Mouse (Mus musculus) inflammation-experienced regulatory T-cells, adult 6 months (primary cell): ENCODE measurements at regions not wholly inside any gene's neighbourhood (a gene's known extent, or its start where the extent isn't known, plus 50 kb on each side); places are given as distances from the start of the nearest gene placed in this dataset.
A peak's percentile ranks its signal among the peaks of the same experiment; 100 is the strongest.

Experiments
- ATAC-seq: one replicate; pipeline ENCODE4 v1.8.0; 2017

- ATAC-seq, result no peak
These were observed 110.7 kb upstream of the Mpp6 start for GRCm38 (mm10) chr6:49999365-49999764.

GRCm38 (mm10) chr6:50008074-50008473 is 102.0 kb upstream of the Mpp6 start:
- ATAC-seq, result no peak

GRCm38 (mm10) chr6:50008869-50009268 is 101.2 kb upstream of the Mpp6 start:
- ATAC-seq, result no peak

- ATAC-seq, result peak; percentile 82
These were observed 100.7 kb upstream of the Mpp6 start for GRCm38 (mm10) chr6:50009339-50009738.

DNA sequence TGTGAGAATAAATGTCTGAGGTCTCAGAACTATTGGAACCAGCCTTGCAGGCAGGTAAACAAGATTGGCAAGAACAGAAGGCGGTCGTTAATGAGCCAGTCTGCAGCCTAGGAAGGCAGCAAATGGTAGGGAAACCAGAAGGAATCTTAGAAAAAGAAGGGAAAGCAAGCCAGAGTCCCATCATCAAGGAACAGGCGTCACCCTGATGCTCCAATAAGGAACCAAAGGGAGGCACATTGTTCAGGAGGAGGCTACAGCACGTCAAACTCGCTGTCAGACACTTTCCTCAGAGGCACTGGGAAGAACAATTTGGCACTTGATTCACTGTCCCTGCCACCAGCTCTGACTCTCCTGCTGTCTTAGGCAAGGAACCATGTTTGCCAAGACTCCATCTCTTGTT is 100.2 kb upstream of the Mpp6 start:
- no peak for ATAC-seq

GRCm38 (mm10) chr6:50011071-50011470 is 99.0 kb upstream of the Mpp6 start:
- ATAC-seq, result no peak

DNA sequence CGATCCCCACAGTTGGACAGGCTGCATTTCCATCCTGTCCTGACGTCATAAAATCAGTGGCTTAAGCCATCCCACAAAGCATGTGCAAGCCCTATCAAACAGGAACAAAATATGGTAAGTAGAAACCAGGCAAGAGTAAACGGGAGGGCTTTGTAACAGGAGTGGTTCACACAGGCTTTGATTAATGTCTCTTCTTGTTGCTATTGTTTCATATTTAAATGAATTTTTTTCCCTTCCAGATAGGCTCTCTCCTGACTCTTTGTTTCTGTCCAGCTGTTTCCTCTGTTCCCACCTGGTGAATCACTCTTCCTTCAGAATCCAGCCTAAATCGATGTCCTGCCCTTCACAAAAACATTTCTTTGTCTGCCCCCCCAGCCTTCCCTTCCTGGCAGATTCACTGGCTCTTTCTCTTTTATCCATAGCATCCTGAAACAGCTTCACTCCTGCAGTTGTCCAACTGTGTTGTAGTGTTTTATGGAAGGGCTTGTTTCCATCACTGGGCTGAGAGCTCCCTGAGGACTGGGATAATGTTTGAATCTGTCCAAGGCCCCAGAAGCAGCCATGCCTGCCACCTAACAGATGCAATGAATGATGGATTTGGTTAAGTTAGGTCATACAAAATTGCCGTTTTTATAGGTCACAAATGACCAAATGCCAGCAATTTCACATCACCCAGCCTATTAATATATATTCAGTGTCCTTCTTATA is 98.1 kb upstream of the Mpp6 start:
- no peak for ATAC-seq

GRCm38 (mm10) chr6:50013067-50013466 is 97.0 kb upstream of the Mpp6 start:
- no peak for ATAC-seq

GRCm38 (mm10) chr6:50013842-50014241 is 96.2 kb upstream of the Mpp6 start:
- no peak for ATAC-seq

DNA sequence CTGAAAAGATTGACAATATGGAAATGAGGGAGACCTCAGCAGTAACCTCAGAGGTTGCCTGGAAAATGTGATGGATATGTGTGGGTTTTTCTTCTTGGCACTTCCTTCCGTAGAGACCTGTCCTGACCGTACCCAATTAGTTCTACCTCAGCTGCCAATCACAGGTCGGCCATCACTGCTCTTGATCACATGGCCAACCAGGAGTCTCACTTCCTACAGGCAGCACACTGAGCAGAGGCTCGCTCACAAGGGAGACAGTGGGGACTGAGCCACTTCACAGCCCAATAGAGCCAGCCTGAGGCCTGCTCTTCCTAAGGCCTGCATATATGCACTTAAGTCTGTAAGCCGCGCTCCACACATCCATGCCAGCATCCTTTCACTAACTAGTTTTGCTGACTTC is 82.1 kb upstream of the Mpp6 start:
- ATAC-seq, result no peak

GRCm38 (mm10) chr6:50029895-50030515 is 80.0 kb upstream of the Mpp6 start:
- no peak for ATAC-seq

DNA sequence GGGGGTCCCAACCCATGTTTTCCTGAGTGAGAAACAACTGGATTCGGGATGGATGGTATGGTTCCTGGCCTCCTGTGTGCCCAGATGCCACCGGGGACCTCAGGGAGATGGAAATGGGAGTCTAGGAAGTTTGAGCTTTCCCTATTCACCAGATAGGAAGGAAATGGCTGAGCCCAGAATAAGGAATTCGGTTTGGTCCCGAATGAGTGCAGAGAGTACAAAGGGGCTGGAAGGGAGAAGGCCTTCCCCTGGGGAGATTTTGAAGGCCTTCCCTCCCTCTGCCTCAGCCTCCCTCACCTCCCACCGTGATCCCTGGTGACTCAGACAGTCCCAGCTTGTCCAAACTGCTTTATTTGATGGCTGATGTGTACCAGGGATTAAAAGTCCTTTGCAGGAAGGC is 78.7 kb upstream of the Mpp6 start:
- ATAC-seq, result no peak

DNA sequence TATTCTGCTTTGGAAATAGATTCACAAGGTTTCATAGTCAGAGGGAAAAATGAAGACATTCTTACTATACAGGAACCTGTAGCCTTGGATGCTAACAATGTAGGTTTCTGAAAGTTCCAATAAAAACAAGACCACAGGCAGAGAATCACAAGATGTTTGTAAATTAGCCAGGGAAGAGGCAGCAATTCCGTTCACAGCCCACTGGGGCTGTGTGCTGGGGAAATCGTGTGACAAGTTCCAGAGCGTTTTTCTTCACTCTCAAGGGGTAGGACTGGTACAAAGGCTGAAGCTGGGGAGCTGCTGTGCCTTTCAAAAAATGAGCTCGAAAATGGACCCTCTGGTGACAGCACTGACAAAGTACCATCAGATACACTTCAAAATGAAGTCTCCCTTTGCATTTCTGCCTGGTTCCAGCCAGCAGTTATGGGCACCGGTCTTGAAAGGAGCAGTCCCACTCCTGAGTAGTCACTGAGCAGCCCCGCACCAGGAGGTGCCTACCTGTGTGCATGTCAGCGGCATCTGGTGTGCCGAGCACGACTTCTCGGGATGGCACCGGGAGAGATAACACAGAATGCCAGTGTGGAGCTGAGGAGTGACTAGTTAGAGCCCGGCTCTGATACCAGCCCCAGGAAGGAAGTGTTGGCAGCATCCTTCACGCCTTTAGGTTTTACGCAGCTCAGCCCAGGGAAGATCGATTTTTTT is 77.0 kb upstream of the Mpp6 start:
- no peak for ATAC-seq

GRCm38 (mm10) chr6:50037614-50038013 is 72.4 kb upstream of the Mpp6 start:
- no peak for ATAC-seq

GRCm38 (mm10) chr6:50038369-50038768 is 71.7 kb upstream of the Mpp6 start:
- no peak for ATAC-seq

DNA sequence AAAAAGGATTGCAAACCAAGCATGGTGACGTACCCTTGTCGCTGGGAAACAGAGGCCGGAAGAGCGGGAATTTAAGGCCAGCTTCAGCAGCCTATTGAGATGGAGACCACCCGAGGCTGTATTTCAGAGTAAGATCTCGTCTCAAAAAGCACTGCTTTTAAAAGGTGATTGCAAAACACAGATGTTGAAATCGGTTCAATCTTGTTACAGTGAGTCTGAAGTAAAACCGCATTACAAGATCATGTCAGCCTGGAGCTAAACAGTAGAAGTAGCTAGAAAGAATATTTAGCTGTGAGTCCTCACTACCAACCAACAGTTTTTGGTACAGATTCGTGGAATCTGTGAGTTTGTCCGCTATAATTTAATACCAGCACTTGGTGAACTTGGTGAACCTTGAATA is 69.0 kb upstream of the Mpp6 start:
- no peak for ATAC-seq

DNA sequence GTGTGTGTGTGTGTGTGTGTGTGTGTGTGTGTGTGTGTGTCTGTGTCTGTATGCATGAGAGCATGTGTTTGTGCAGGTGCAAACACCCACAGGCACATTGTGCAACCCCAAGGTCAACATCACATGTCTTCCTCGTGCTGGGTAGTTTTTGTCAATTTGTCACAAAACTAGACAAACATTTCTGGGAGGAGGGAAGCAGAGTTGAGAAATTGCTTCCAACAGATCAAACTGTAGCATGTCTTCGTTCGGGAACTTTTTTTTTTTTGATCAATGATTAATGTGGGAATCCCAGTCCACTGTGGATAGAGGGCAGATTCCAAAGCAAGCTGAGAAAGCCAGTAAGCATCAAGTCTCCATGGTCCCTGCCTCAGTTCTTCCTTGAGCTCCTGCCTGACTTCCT is 67.9 kb upstream of the Mpp6 start:
- ATAC-seq, result no peak

- ATAC-seq, result no peak
These were observed 65.9 kb upstream of the Mpp6 start for GRCm38 (mm10) chr6:50044165-50044564.

GRCm38 (mm10) chr6:50046721-50047120 is 63.3 kb upstream of the Mpp6 start:
- no peak for ATAC-seq

- ATAC-seq, result no peak
These were observed 57.6 kb upstream of the Mpp6 start for GRCm38 (mm10) chr6:50052416-50052815.

DNA sequence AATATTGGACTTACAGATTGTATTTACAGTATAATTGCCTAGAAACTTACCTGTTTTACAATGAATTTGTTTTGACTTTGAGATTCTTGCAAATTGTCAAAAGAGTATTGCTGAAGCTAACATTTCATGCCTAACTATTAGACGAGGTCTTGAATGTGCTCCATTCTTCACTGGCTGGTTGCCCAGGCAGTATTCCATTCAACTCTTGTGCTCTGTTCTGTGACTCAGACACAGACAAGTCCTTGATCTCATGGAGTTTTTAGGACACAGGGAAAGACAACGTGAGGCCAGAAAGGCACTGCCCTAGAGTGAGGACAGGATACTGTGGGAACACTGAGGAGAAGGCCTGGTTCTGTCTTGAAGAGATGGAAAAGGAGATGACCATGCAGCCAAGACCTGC is 57.0 kb upstream of the Mpp6 start:
- ATAC-seq, result no peak

- no peak for ATAC-seq
These were observed 55.8 kb upstream of the Mpp6 start for GRCm38 (mm10) chr6:50054233-50054632.

GRCm38 (mm10) chr6:50058596-50058995 is 51.4 kb upstream of the Mpp6 start:
- no peak for ATAC-seq

DNA sequence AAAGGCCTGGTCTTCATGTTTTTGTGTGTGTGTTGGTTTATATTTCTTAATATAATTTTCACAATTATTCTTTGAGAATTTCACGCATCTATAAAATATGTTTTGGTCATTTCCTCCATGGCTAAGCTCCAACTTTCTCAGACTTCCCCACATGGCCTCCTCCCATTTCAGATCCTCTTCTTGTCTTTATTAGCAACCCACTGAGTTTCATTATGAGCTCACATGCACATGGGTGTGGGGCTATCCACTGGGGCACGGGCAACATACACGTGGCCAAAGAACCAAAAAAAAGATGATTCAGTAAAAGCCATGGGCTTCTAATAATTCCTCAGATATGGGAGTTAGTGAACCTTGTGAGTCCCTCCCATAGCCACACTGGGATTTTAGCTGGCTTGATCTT is 50.1 kb upstream of the Mpp6 start:
- no peak for ATAC-seq
